Mouse (Mus musculus): ENCODE data around the gene Lsm10. TPM values are rescaled to one million over a fixed set of nuclear protein-coding genes. Genes with fewer than 3 reads are reported as not detected.

The Lsm10 gene
- total and polyA plus RNA-seq, 2 experiments from 2014 or later = 41.7 to 186 TPM

GRCm38 (mm10) chr4:126134236-126134635 lies 37.8 kb downstream of the Lsm10 start:
- Histone ChIP-seq H3K4me2 (ENCODE audit: low read depth, low read length) (no peak overlapping the region), H3K9ac (replicated peaks; ENCODE audit: low read depth, low read length) (no peak overlapping the region), H3K9me3 (replicated peaks; ENCODE audit: control insufficient read depth, low read length) (no peaks in the 10 kb centered on the region), H3K4me3 (ENCODE audit: low read depth, low read length) (no peak overlapping the region), H3K36me3 (replicated peaks; ENCODE audit: control insufficient read depth, insufficient read depth, low read length) (peaks cover 73% of the 10 kb centered on the region), H3K27ac (ENCODE audit: low read depth) (no peak overlapping the region), H3K27me3 (ENCODE audit: control insufficient read depth, insufficient read depth, low read length) (no peaks in the 10 kb centered on the region), H3K4me1 (ENCODE audit: control insufficient read depth, insufficient read depth) (peaks cover 18% of the 10 kb centered on the region)
- 88% methylated on average over 4 of the region's 4 CpGs for WGBS
- no peak for DNase-seq (ENCODE audit: low spot score)
- ATAC-seq (ENCODE audit: insufficient read depth, low read depth) = no peak
- TF ChIP-seq EP300 (IDR thresholded peaks at IDR 0.05; ENCODE audit: low read depth) (no peak), CTCF (IDR thresholded peaks at IDR 0.05; ENCODE audit: low read depth) (no peak)

GRCm38 (mm10) chr4:126134639-126135038 lies 38.2 kb downstream of the Lsm10 start:
- TF ChIP-seq EP300 (IDR thresholded peaks at IDR 0.05; ENCODE audit: low read depth) (no peak), CTCF (IDR thresholded peaks at IDR 0.05; ENCODE audit: low read depth) (no peak)
- H3K27ac ChIP-seq (ENCODE audit: low read depth) = no peak overlapping the region
- H3K9me3 ChIP-seq (replicated peaks; ENCODE audit: control insufficient read depth, low read length) = no peaks in the 10 kb centered on the region
- DNase-seq (ENCODE audit: low spot score) (no peak), ATAC-seq (ENCODE audit: insufficient read depth, low read depth) (no peak)
- H3K27me3 ChIP-seq (ENCODE audit: control insufficient read depth, insufficient read depth, low read length) = no peaks in the 10 kb centered on the region
- peaks cover 18% of the 10 kb centered on the region for H3K4me1 ChIP-seq (ENCODE audit: control insufficient read depth, insufficient read depth)
- H3K4me2 ChIP-seq (ENCODE audit: low read depth, low read length) = no peak overlapping the region
- H3K4me3 ChIP-seq (ENCODE audit: low read depth, low read length) = no peak overlapping the region
- 77% methylated on average over 4 of the region's 4 CpGs for WGBS
- H3K9ac ChIP-seq (replicated peaks; ENCODE audit: low read depth, low read length) = no peak overlapping the region
- H3K36me3 ChIP-seq (replicated peaks; ENCODE audit: control insufficient read depth, insufficient read depth, low read length) = peaks cover 73% of the 10 kb centered on the region

- peaks cover 63% of the 10 kb centered on the region for H3K36me3 ChIP-seq (replicated peaks; ENCODE audit: control insufficient read depth, insufficient read depth, low read length)
- no peak for DNase-seq (ENCODE audit: low spot score)
- 69% methylated on average over 4 of the region's 4 CpGs for WGBS
Observed at GRCm38 (mm10) chr4:126137773-126138172, 41.4 kb downstream of the Lsm10 start.

GRCm38 (mm10) chr4:126141021-126141420 lies 44.6 kb downstream of the Lsm10 start:
- Histone ChIP-seq H3K36me3 (replicated peaks; ENCODE audit: control insufficient read depth, insufficient read depth, low read length) (peaks cover 40% of the 10 kb centered on the region), H3K27ac (ENCODE audit: low read depth) (peak overlapping the region; percentile 38; the same call in 1 of the 2 replicates), H3K4me2 (ENCODE audit: low read depth, low read length) (no peak overlapping the region), H3K9ac (replicated peaks; ENCODE audit: low read depth, low read length) (no peak overlapping the region), H3K4me3 (ENCODE audit: low read depth, low read length) (no peak overlapping the region), H3K27me3 (ENCODE audit: control insufficient read depth, insufficient read depth, low read length) (no peaks in the 10 kb centered on the region), H3K4me1 (ENCODE audit: control insufficient read depth, insufficient read depth) (peaks cover 7% of the 10 kb centered on the region), H3K9me3 (replicated peaks; ENCODE audit: control insufficient read depth, low read length) (no peaks in the 10 kb centered on the region)
- TF ChIP-seq CTCF (IDR thresholded peaks at IDR 0.05; ENCODE audit: low read depth) = no peak
- TF ChIP-seq EP300 (IDR thresholded peaks at IDR 0.05; ENCODE audit: low read depth) = no peak
- ATAC-seq (ENCODE audit: insufficient read depth, low read depth) (0 out of 2 replicates have a peak, but pooled peaks have one; percentile 27), DNase-seq (ENCODE audit: low spot score) (no peak)
- 75% methylated on average over 5 of the region's 5 CpGs for WGBS

More at GRCm38 (mm10) chr4:126137773-126138172, 41.4 kb downstream of the Lsm10 start:
- Histone ChIP-seq H3K4me3 (ENCODE audit: low read depth, low read length) (no peak overlapping the region), H3K9me3 (replicated peaks; ENCODE audit: control insufficient read depth, low read length) (no peaks in the 10 kb centered on the region), H3K27me3 (ENCODE audit: control insufficient read depth, insufficient read depth, low read length) (no peaks in the 10 kb centered on the region), H3K4me1 (ENCODE audit: control insufficient read depth, insufficient read depth) (peaks cover 7% of the 10 kb centered on the region), H3K27ac (ENCODE audit: low read depth) (no peak overlapping the region), H3K9ac (replicated peaks; ENCODE audit: low read depth, low read length) (no peak overlapping the region), H3K4me2 (ENCODE audit: low read depth, low read length) (no peak overlapping the region)
- ATAC-seq (ENCODE audit: insufficient read depth, low read depth) = no peak
- TF ChIP-seq CTCF (IDR thresholded peaks at IDR 0.05; ENCODE audit: low read depth) (no peak), EP300 (IDR thresholded peaks at IDR 0.05; ENCODE audit: low read depth) (no peak)

GRCm38 (mm10) chr4:126145396-126145795 lies 49.0 kb downstream of the Lsm10 start:
- 43% methylated on average over 4 of the region's 4 CpGs for WGBS

More at GRCm38 (mm10) chr4:126145396-126145795, 49.0 kb downstream of the Lsm10 start:
- TF ChIP-seq EP300 (IDR thresholded peaks at IDR 0.05; ENCODE audit: low read depth) = no peak
- no peak for TF ChIP-seq CTCF (IDR thresholded peaks at IDR 0.05; ENCODE audit: low read depth)
- Histone ChIP-seq H3K9ac (replicated peaks; ENCODE audit: low read depth, low read length) (no peak overlapping the region), H3K4me2 (ENCODE audit: low read depth, low read length) (no peak overlapping the region), H3K27ac (ENCODE audit: low read depth) (no peak overlapping the region), H3K36me3 (replicated peaks; ENCODE audit: control insufficient read depth, insufficient read depth, low read length) (peaks cover 4% of the 10 kb centered on the region; the same call in 1 of the 2 replicates), H3K27me3 (ENCODE audit: control insufficient read depth, insufficient read depth, low read length) (0 out of 2 replicates have a peak, but pooled peaks cover 26% of the 10 kb centered on the region), H3K4me3 (ENCODE audit: low read depth, low read length) (no peak overlapping the region), H3K9me3 (replicated peaks; ENCODE audit: control insufficient read depth, low read length) (no peaks in the 10 kb centered on the region), H3K4me1 (ENCODE audit: control insufficient read depth, insufficient read depth) (peaks cover 18% of the 10 kb centered on the region)
- ATAC-seq (ENCODE audit: insufficient read depth, low read depth) = no peak
- no peak for DNase-seq (ENCODE audit: low spot score)
